Mouse (Mus musculus) lung, embryonic 15.5 days (tissue): ENCODE results near the gene Fmnl1. TPM values are rescaled to one million over a fixed set of nuclear protein-coding genes. Genes with fewer than 3 reads are reported as not detected.

Source experiments
- ATAC-seq: fragments of 200-750 bp; cut with Nextera tagmentation; 2 replicates; pipeline ENCODE4 v1.8.0; 2017; ENCODE audit warnings: moderate number of reproducible peaks, borderline replicate concordance; ENCODE audit not compliant: low FRiP score, low TSS enrichment; ENCODE audit errors: extremely low read depth
- H3K27ac ChIP-seq: fragments of 300-500 bp; sonication (generic); 2 replicates; pipeline ENCODE4 v1.5.1; 2015; ENCODE audit warnings: moderate library complexity, mild to moderate bottlenecking, inconsistent platforms
- H3K27me3 ChIP-seq: fragments of 300-500 bp; sonication (generic); 2 replicates; pipeline ENCODE4 v1.6.1; 2015; ENCODE audit warnings: inconsistent platforms
- H3K36me3 ChIP-seq: fragments of 300-500 bp; sonication (generic); 2 replicates; pipeline ENCODE4 v1.6.1; 2015; ENCODE audit warnings: inconsistent platforms
- H3K4me1 ChIP-seq: fragments of 300-500 bp; sonication (generic); 2 replicates; pipeline ENCODE4 v1.6.1; 2015; ENCODE audit warnings: inconsistent platforms
- H3K4me2 ChIP-seq: fragments of 300-500 bp; sonication (generic); 2 replicates; pipeline ENCODE4 v1.6.1; 2015; ENCODE audit warnings: inconsistent platforms, mild to moderate bottlenecking, moderate library complexity
- H3K4me3 ChIP-seq: fragments of 300-500 bp; sonication (generic); 2 replicates; pipeline ENCODE4 v1.5.1; 2015; ENCODE audit warnings: mild to moderate bottlenecking, inconsistent platforms
- H3K9ac ChIP-seq: fragments of 300-500 bp; sonication (generic); 2 replicates; pipeline ENCODE4 v1.6.1; 2015; ENCODE audit warnings: inconsistent platforms
- H3K9me3 ChIP-seq: fragments of 300-500 bp; sonication (generic); 2 replicates; pipeline ENCODE4 v1.6.1; 2016; ENCODE audit warnings: inconsistent platforms
- WGBS: fragments of 180-500 bp; shearing (Covaris S2); methylation state at CpG from one replicate; pipeline ENCODE4 v1.1.7; 2015; 5-methylcytosine and 5-hydroxymethylcytosine counted together
- polyA plus RNA-seq: library from polyadenylated mRNA; unstranded; fragments of >200 nt; fragmentation: Nextera tagmentation; extraction: Ambion mirVana; gene quantifications from 2 replicates; pipeline ENCODE4 v1.2.1, GENCODE M21; 2015

Gene Fmnl1
- polyA plus RNA-seq, 1 experiment from 2014 or later: 3.7 TPM

- WGBS: 19% methylated on average over 9 of the region's 9 CpGs
Measured at GRCm38 (mm10) chr11:103168690-103169390, 2.1 kb upstream of the Fmnl1 start.

GRCm38 (mm10) chr11:103169664-103170063 is 1.2 kb upstream of the Fmnl1 start:
- 77% methylated on average over 5 of the region's 5 CpGs for WGBS
- no peak overlapping the region for H3K9ac ChIP-seq
- H3K27ac ChIP-seq: no peak overlapping the region
- H3K4me3 ChIP-seq: no peak overlapping the region
- no peak overlapping the region for H3K4me2 ChIP-seq
- H3K36me3 ChIP-seq: no peaks in the 10 kb centered on the region
- peaks cover 12% of the 10 kb centered on the region for H3K4me1 ChIP-seq
- H3K9me3 ChIP-seq: no peaks in the 10 kb centered on the region
- peaks cover 49% of the 10 kb centered on the region for H3K27me3 ChIP-seq
- no peak for ATAC-seq

More at GRCm38 (mm10) chr11:103168690-103169390, 2.1 kb upstream of the Fmnl1 start:
- no peak overlapping the region for H3K4me2 ChIP-seq
- H3K4me1 ChIP-seq: peaks cover 12% of the 10 kb centered on the region
- no peaks in the 10 kb centered on the region for H3K36me3 ChIP-seq
- ATAC-seq: no peak
- H3K27me3 ChIP-seq: peaks cover 49% of the 10 kb centered on the region
- no peak overlapping the region for H3K27ac ChIP-seq
- no peaks in the 10 kb centered on the region for H3K9me3 ChIP-seq
- no peak overlapping the region for H3K9ac ChIP-seq
- no peak overlapping the region for H3K4me3 ChIP-seq

DNA sequence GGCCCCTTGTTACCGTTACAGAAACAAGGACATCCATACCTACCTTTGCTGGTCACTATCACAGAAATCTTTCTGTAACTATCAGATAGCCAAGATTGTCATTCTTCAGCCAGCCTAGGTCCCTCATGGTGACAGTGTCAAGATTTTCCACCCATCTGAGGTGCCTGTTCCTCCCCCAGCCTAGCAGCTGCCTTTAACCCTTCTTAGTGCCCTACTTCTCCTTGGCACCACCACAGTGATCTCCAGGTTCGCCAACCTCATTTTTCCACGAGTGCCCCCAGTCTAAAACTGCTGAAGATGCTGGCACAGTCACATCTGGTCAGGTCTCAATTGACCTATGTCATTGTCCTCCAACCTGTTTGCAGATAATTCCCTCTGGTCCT is 805 bp upstream of the Fmnl1 start:
- Histone ChIP-seq H3K27me3 (peaks cover 49% of the 10 kb centered on the region), H3K4me2 (peak overlapping the region; percentile 98), H3K9me3 (no peaks in the 10 kb centered on the region), H3K9ac (no peak overlapping the region), H3K36me3 (no peaks in the 10 kb centered on the region), H3K4me3 (peak overlapping the region; percentile 54), H3K27ac (no peak overlapping the region), H3K4me1 (peaks cover 12% of the 10 kb centered on the region)
- no peak for ATAC-seq
- WGBS: 37% methylated on average over 3 of the region's 3 CpGs

DNA sequence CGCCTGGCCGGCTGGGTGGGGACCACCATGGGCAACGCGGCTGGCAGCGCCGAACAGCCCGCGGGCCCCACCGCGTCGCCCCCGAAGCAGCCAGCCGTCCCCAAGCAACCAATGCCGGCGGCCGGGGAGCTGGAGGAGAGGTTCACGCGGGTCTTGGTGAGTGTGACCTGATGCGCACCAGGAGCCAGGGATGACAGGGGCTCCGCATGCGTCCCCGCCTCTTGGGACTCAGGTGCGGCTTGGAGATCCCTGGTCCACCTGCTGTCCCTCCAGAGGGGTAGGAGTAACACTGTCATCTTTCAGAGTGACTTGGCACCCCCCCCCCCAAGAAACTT is 346 bp downstream of the Fmnl1 start:
- H3K9me3 ChIP-seq: no peaks in the 10 kb centered on the region
- H3K27me3 ChIP-seq: peaks cover 49% of the 10 kb centered on the region
- peak overlapping the region; percentile 98 for H3K4me2 ChIP-seq
- peaks cover 12% of the 10 kb centered on the region for H3K4me1 ChIP-seq
- no peak for ATAC-seq
- H3K27ac ChIP-seq: no peak overlapping the region
- peak overlapping the region; percentile 54 for H3K4me3 ChIP-seq
- WGBS: 2% methylated on average over 23 of the region's 23 CpGs
- H3K36me3 ChIP-seq: no peaks in the 10 kb centered on the region
- H3K9ac ChIP-seq: peak overlapping the region; percentile 36

DNA sequence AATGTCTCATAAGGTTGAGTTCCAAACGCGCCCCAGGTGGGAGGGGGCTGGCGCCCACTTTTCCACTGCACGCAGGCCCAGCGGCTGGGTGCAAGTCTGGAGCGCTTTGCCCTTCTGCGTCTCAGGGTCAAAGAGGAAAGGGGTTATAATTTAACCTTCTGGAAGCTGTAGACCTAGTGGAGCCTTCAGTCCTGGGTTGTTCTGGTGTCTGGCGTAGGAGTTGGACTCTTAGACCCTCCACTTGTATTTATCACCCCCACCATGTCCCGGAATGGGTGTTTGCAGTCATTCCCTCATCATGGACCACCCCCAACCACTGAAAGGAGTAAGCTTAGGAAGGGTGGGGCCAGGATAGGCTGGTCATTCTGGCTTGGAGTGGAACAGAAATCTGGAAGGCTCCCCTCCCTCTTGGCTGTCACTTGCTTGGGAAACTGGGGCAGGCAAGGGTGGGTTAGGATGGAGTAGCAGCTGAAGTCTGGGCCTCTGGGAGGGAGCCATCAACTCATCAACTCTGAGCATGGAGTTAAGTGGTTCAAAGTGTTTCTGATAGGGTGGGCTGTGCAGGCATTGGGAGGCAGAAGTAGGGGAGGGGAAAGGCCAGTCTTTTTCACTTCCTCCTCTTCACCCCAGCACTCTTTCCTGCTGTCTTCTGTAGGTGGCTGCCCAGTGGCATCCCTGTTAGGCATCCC is 940 bp downstream of the Fmnl1 start:
- no peaks in the 10 kb centered on the region for H3K36me3 ChIP-seq
- no peak overlapping the region for H3K27ac ChIP-seq
- peaks cover 12% of the 10 kb centered on the region for H3K4me1 ChIP-seq
- H3K27me3 ChIP-seq: peaks cover 49% of the 10 kb centered on the region
- peak overlapping the region; percentile 54 for H3K4me3 ChIP-seq
- H3K9ac ChIP-seq: no peak overlapping the region
- no peaks in the 10 kb centered on the region for H3K9me3 ChIP-seq
- ATAC-seq: no peak
- peak overlapping the region; percentile 98 for H3K4me2 ChIP-seq
- 35% methylated on average over 9 of the region's 9 CpGs for WGBS

DNA sequence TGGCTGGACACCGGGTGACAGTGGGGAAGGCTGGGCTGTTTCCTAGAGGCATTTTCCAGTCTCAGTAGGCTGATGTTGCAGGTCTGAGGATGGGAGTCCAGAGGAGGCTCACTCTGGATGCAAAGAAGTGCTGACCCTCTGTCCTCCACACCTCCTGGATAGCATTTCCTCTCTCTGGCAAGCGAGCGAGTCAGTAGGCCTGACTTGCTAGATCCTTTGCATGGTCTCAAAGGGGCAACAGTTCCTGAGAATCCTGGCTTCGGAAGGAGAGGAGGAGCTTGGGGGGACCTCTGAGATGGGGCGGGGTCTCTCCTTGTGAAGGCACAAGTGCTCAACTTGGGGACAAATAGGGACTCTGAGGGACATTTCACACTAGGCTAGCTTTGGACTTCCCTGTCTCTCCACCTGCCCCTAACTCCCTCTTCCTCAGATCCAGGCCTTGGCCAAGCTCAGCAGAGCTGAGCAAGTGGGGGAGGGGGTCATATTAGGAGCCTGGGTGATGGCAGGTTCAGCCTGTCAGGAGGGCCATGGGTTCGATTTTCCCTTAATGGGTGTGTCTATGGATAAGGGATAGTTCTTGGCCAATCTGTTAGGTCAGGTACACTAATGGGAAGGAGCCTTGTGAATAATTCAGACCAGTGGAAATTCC is 1.6 kb downstream of the Fmnl1 start:
- H3K4me1 ChIP-seq: peaks cover 12% of the 10 kb centered on the region
- H3K27me3 ChIP-seq: peaks cover 49% of the 10 kb centered on the region
- H3K27ac ChIP-seq: no peak overlapping the region
- H3K4me2 ChIP-seq: no peak overlapping the region
- no peaks in the 10 kb centered on the region for H3K9me3 ChIP-seq
- 61% methylated on average over 6 of the region's 6 CpGs for WGBS
- no peak overlapping the region for H3K4me3 ChIP-seq
- H3K9ac ChIP-seq: no peak overlapping the region
- no peak for ATAC-seq
- H3K36me3 ChIP-seq: no peaks in the 10 kb centered on the region

DNA sequence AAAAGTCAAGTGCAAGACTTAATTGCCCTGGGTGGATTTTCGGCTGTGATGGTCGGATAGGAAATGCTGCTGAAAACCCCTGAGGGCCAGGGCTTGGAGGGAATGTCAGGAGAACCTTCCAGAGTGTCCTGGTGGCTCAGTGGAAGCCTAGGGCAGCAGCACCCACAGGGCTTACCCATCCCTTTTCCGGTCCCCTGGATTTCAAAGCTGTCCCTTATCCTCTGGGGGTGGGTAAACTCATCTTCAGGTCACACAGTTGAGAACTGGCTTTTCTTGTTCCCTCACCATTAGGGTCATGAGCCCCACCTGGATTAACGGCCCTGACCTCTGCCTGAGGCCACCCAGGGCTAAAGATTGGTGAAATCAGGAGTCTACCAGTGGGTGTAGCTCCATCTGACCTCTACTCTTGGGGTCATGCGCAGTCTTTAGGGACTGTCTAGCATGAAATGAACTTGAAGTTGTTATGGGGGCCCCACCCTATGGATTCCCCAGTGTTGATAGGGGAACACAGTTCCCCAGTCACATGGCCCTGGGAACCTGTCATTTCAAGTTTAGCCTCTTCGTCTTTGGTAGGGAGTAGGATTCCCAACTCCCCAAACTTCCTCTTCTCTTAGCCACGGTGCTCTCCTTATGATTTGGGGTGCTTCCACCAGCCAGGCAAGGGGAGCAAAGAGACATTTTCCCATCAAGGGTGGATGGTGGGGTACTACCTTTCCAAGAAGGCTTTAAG is 2.3 kb downstream of the Fmnl1 start:
- H3K27ac ChIP-seq: no peak overlapping the region
- no peak overlapping the region for H3K4me2 ChIP-seq
- 83% methylated on average over 7 of the region's 7 CpGs for WGBS
- ATAC-seq: no peak
- H3K36me3 ChIP-seq: no peaks in the 10 kb centered on the region
- no peak overlapping the region for H3K4me3 ChIP-seq
- no peak overlapping the region for H3K9ac ChIP-seq
- peaks cover 12% of the 10 kb centered on the region for H3K4me1 ChIP-seq
- H3K9me3 ChIP-seq: no peaks in the 10 kb centered on the region
- peaks cover 49% of the 10 kb centered on the region for H3K27me3 ChIP-seq

GRCm38 (mm10) chr11:103173771-103174344 is 3.0 kb downstream of the Fmnl1 start:
- Histone ChIP-seq H3K9ac (no peak overlapping the region), H3K4me1 (peaks cover 12% of the 10 kb centered on the region), H3K4me2 (no peak overlapping the region), H3K4me3 (no peak overlapping the region), H3K27ac (no peak overlapping the region), H3K27me3 (peaks cover 48% of the 10 kb centered on the region), H3K36me3 (no peaks in the 10 kb centered on the region), H3K9me3 (no peaks in the 10 kb centered on the region)
- ATAC-seq: no peak
- WGBS: 84% methylated on average over 11 of the region's 11 CpGs

- Histone ChIP-seq H3K9ac (no peak overlapping the region), H3K27ac (no peak overlapping the region), H3K9me3 (no peaks in the 10 kb centered on the region), H3K4me3 (no peak overlapping the region), H3K36me3 (no peaks in the 10 kb centered on the region), H3K4me2 (no peak overlapping the region), H3K27me3 (peaks cover 42% of the 10 kb centered on the region), H3K4me1 (peaks cover 12% of the 10 kb centered on the region)
- WGBS: 76% methylated on average over 5 of the region's 5 CpGs
- ATAC-seq: no peak
Measured at GRCm38 (mm10) chr11:103174411-103174832, 3.5 kb downstream of the Fmnl1 start.

GRCm38 (mm10) chr11:103174891-103175391 is 4.0 kb downstream of the Fmnl1 start:
- 43% methylated on average over 8 of the region's 8 CpGs for WGBS
- peaks cover 12% of the 10 kb centered on the region for H3K4me1 ChIP-seq
- no peak overlapping the region for H3K9ac ChIP-seq
- H3K27me3 ChIP-seq: peaks cover 37% of the 10 kb centered on the region
- no peaks in the 10 kb centered on the region for H3K36me3 ChIP-seq
- H3K9me3 ChIP-seq: no peaks in the 10 kb centered on the region
- H3K4me2 ChIP-seq: no peak overlapping the region
- H3K27ac ChIP-seq: no peak overlapping the region
- no peak for ATAC-seq
- H3K4me3 ChIP-seq: no peak overlapping the region

DNA sequence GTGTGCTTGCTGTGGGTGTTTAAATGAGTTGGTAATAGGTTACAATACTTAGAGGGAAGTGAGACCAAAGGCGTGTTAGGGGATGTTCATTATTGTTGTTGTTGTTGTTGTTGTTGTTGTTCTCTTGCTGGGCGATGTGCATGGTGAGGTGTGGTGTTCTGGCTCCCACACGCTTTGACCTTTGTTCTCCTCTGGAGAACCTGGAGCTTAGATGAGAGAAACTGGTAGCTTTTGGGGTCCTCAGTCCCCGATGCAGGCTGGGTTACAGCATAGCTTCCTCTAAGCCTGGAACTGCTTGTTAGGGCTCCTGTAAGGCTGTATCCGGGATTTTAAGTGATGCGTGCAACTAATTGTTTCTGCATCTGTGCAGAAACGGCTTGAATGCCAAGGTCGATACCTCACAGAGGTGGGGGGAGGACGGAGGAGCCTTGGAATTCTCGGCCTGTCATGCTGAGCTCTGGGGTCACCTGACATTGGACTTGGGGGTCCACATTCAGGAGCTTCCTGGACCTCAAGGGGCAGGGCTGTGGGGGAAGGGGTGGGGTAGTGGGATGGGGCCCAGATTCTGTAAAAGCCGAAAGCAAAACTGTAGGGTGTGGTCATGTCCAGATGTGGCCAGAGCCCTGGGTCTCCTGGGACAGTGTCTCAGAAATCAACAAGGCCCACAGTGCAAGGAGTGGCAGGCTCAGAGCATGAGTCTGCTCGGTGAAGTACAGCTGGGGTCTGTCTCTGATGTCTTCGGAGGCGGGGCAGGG is 5.0 kb downstream of the Fmnl1 start:
- no peaks in the 10 kb centered on the region for H3K36me3 ChIP-seq
- no peak overlapping the region for H3K9ac ChIP-seq
- peaks cover 5% of the 10 kb centered on the region; the same call in 1 of the 2 replicates for H3K4me1 ChIP-seq
- H3K27ac ChIP-seq: no peak overlapping the region
- H3K27me3 ChIP-seq: peaks cover 28% of the 10 kb centered on the region
- H3K4me2 ChIP-seq: no peak overlapping the region
- H3K9me3 ChIP-seq: no peaks in the 10 kb centered on the region
- WGBS: 66% methylated on average over 14 of the region's 14 CpGs
- H3K4me3 ChIP-seq: no peak overlapping the region
- ATAC-seq: no peak
